Comparison of ENCODE assay signal across 9 mouse cellular contexts in genomic region chr8:56706941-56707706, GRCm38 (mm10).
DNase-seq lines count a peak whose midpoint lies in the region; ATAC-seq lines count a peak whose summit lies in the region.
"Had no signal": no experiment of that assay in that cellular context is flagged by ENCODE, and none has a peak within 500 bp of the region (broad histone marks: within the 10 kb centered on the region; RNA-seq: fewer than 3 reads in every experiment).

No protein-coding gene starts in this region.

- no peaks in the 10 kb centered on the region for H3K36me3 ChIP-seq in forebrain, embryonic 11.5 days (ENCODE audit: control insufficient read depth, insufficient read depth, low read length)
- H3K36me3 ChIP-seq in neural tube, embryonic 15.5 days, result no peaks in the 10 kb centered on the region
- no peaks in the 10 kb centered on the region for H3K36me3 ChIP-seq in liver, embryonic 12.5 days

- DNase-seq in left cerebral cortex, postnatal 4 days, result peak; percentile 3
- DNase-seq in left cerebral cortex, postnatal 36 days (ENCODE audit: low spot score in 2 of 2), result no peak
- no peak for DNase-seq in forebrain, embryonic 11.5 days (ENCODE audit: low spot score)
- DNase-seq in layer of hippocampus, postnatal 14 days (ENCODE audit: low spot score in 2 of 2), result peak; percentile 18 to 35
- DNase-seq in thymus, postnatal 0 days (ENCODE audit: low spot score), result no peak
- no peak for DNase-seq in spleen, adult 12 weeks (ENCODE audit: low spot score)
- DNase-seq: lung, adult 18-20 months had no signal

- ATAC-seq in forebrain, embryonic 11.5 days (replicated peaks; ENCODE audit: low FRiP score), result peak; percentile 71
- peak; percentile 41; the same call in 1 of the 2 replicates for ATAC-seq in neural tube, embryonic 15.5 days (ENCODE audit: low FRiP score)
- no peak for ATAC-seq in liver, embryonic 12.5 days

- H3K4me1 ChIP-seq in forebrain, embryonic 11.5 days (replicated peaks; ENCODE audit: control insufficient read depth, insufficient read depth, low read length), result 0 out of 2 replicates have a peak, but pooled peaks cover 2% of the 10 kb centered on the region
- H3K4me1 ChIP-seq in neural tube, embryonic 15.5 days, result peaks cover 9% of the 10 kb centered on the region; the same call in 1 of the 2 replicates
- no peaks in the 10 kb centered on the region for H3K4me1 ChIP-seq in liver, embryonic 12.5 days

- no peaks in the 10 kb centered on the region for H3K27me3 ChIP-seq in forebrain, embryonic 11.5 days (ENCODE audit: control insufficient read depth, insufficient read depth, low read length)
- H3K27me3 ChIP-seq in neural tube, embryonic 15.5 days (replicated peaks), result no peaks in the 10 kb centered on the region
- H3K27me3 ChIP-seq in liver, embryonic 12.5 days (replicated peaks), result no peaks in the 10 kb centered on the region

- H3K9me3 ChIP-seq in forebrain, embryonic 11.5 days (ENCODE audit: control insufficient read depth, low read length), result no peaks in the 10 kb centered on the region
- H3K9me3 ChIP-seq in neural tube, embryonic 15.5 days (replicated peaks), result no peaks in the 10 kb centered on the region
- H3K9me3 ChIP-seq in liver, embryonic 12.5 days (replicated peaks), result no peaks in the 10 kb centered on the region

- peak overlapping the region; percentile 1; the same call in 1 of the 2 replicates for H3K4me2 ChIP-seq in forebrain, embryonic 11.5 days (ENCODE audit: low read depth, low read length, severe bottlenecking)
- peak overlapping the region; percentile 33 for H3K4me2 ChIP-seq in neural tube, embryonic 15.5 days
- no peak overlapping the region for H3K4me2 ChIP-seq in liver, embryonic 12.5 days

- no peak overlapping the region for H3K27ac ChIP-seq in forebrain, embryonic 11.5 days (ENCODE audit: low read depth, low read length)
- no peak overlapping the region for H3K27ac ChIP-seq in neural tube, embryonic 15.5 days (replicated peaks)
- H3K27ac ChIP-seq in liver, embryonic 12.5 days, result no peak overlapping the region

- WGBS in forebrain, embryonic 11.5 days, result 14% methylated on average over 14 of the region's 14 CpGs
- 21% methylated on average over 14 of the region's 14 CpGs for WGBS in neural tube, embryonic 15.5 days
- WGBS in liver, embryonic 12.5 days (ENCODE audit: insufficient replicate concordance), result 59% methylated on average over 14 of the region's 14 CpGs

- no peak overlapping the region for H3K4me3 ChIP-seq in forebrain, embryonic 11.5 days (ENCODE audit: low read depth, low read length)
- H3K4me3 ChIP-seq in neural tube, embryonic 15.5 days (replicated peaks), result no peak overlapping the region
- no peak overlapping the region for H3K4me3 ChIP-seq in liver, embryonic 12.5 days

- H3K9ac ChIP-seq in forebrain, embryonic 11.5 days (ENCODE audit: low read length), result no peak overlapping the region
- H3K9ac ChIP-seq in neural tube, embryonic 15.5 days (replicated peaks), result 0 out of 2 replicates have a peak overlapping the region, but pooled peaks have one; percentile 14
- H3K9ac ChIP-seq in liver, embryonic 12.5 days, result no peak overlapping the region

- intact Hi-C loops in left cerebral cortex, postnatal 4 days (cut with DNase I), result no loop called here
- intact Hi-C loops in left cerebral cortex, postnatal 36 days (cut with DNase I), result no loop called here

Comparison
In these comparisons a context has a peak if more than half of its experiments do, and no peak if none do; other contexts are left out.
1. DNase-seq: peak in left cerebral cortex, postnatal 4 days (single experiment) and layer of hippocampus, postnatal 14 days (2 of 2); none in left cerebral cortex, postnatal 36 days (0 of 2), forebrain, embryonic 11.5 days (single experiment), thymus, postnatal 0 days (single experiment) and spleen, adult 12 weeks (single experiment).